Mouse (Mus musculus): Measurements from ENCODE around the gene Gcn1l1. TPM values are rescaled to one million over a fixed set of nuclear protein-coding genes. Genes with fewer than 3 reads are reported as not detected.

The Gcn1l1 gene
- total and polyA plus RNA-seq, 2 experiments from 2014 or later: 22.8 to 73.4 TPM

DNA sequence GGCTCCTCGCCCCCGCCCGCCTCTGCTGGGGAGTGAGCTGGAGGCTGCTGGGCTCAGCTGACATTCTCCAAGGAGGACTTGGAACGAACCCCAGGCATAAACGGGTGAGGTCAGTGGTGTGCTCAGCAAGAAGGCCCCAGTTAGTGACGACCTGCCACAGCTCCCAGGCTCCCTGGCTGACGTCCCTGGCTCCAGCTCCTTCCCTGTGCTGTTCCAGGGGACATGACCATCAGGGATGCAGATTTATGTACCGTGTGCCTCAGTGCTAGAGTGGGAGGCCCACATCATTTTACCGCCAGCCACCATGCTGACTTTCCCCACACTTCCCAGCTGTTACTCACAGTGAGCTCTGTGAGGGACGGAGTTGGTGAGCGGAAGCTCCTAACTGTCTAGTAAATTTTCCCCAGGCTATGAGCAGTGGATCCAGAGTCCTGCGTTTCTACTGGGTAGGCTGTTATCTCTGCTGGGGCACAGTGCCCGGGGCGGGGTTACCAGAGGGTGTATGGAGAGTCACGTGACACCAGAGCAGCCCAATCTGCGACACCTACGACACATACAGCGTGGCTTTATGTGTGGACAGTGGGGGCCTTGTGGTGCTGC, 33.3 kb upstream of the Gcn1l1 start:
- WGBS: 35% methylated on average over 18 of the region's 18 CpGs
- H3K9me3 ChIP-seq (ENCODE audit: low read length): no peaks in the 10 kb centered on the region
- H3K27ac ChIP-seq: peak overlapping the region; percentile 66
- H3K27me3 ChIP-seq (ENCODE audit: insufficient read depth, low read length): no peaks in the 10 kb centered on the region
- TF ChIP-seq CTCF (IDR thresholded peaks at IDR 0.05; ENCODE audit: low read depth): no peak
- 0 out of 2 replicates have a peak overlapping the region, but pooled peaks have one; percentile 18 for H3K4me2 ChIP-seq (ENCODE audit: low read depth, low read length)
- no peaks in the 10 kb centered on the region for H3K36me3 ChIP-seq (ENCODE audit: insufficient read depth, low read length)
- peak; percentile 78 for ATAC-seq
- H3K9ac ChIP-seq (replicated peaks; ENCODE audit: low read length): no peak overlapping the region
- no peak overlapping the region for H3K4me3 ChIP-seq (ENCODE audit: low read length)
- DNase-seq (ENCODE audit: low spot score): peak; percentile 79
- H3K4me1 ChIP-seq (ENCODE audit: insufficient read depth, low read length): peaks cover 38% of the 10 kb centered on the region

DNA sequence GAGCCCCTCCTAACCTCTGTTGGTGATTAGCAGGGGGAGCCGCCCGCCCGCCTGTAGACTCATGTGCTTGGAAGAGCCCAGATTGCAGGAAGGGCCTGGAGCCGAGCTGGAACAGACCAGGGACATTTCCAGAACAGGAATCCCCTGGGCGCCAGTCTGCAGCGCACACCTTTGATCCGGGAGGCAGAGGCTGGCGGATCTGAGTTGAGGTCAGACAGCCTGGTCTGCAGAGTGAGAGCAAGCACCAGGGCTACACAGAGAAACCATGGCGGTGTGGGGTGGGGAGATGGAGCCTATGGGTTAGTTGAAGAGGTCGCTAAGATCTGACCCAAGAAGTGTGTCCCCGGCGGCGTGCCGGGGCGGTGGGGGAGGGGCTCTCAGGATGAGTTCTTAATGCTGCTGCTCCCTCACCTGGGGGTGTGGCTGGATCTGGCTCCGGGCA, 30.7 kb upstream of the Gcn1l1 start:
- no peak for TF ChIP-seq CTCF (IDR thresholded peaks at IDR 0.05; ENCODE audit: low read depth)
- 32% methylated on average over 16 of the region's 16 CpGs for WGBS

DNA sequence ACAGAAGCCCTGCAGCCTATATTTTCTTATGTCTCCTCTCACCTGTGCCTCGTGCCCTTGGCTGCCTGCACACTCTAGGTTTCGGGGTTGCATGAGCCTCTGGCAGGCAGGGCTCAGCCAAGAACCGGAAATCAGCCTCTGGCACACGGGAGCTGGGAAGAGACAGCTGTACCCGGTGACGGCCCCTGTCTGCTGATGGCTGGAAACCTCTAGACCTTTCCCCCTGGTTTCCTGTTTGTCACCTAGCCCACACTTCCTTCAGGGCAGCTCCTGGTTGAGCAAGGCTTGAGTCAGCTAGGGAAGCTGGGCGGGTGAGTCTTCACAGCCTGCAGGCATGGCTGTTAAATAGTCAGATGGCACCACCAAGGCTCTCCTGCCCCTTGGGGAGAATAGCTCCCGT, 30.2 kb upstream of the Gcn1l1 start:
- Histone ChIP-seq H3K4me3 (ENCODE audit: low read length) (no peak overlapping the region), H3K36me3 (ENCODE audit: insufficient read depth, low read length) (no peaks in the 10 kb centered on the region), H3K4me1 (ENCODE audit: insufficient read depth, low read length) (peaks cover 32% of the 10 kb centered on the region), H3K9ac (replicated peaks; ENCODE audit: low read length) (no peak overlapping the region), H3K9me3 (ENCODE audit: low read length) (no peaks in the 10 kb centered on the region), H3K27me3 (ENCODE audit: insufficient read depth, low read length) (no peaks in the 10 kb centered on the region), H3K27ac (no peak overlapping the region; the same call in 1 of the 2 replicates), H3K4me2 (ENCODE audit: low read depth, low read length) (no peak overlapping the region)
- no peak for TF ChIP-seq CTCF (IDR thresholded peaks at IDR 0.05; ENCODE audit: low read depth)
- WGBS: 65% methylated on average over 8 of the region's 8 CpGs
- DNase-seq (ENCODE audit: low spot score) (no peak), ATAC-seq (no peak)

More for the DNA sequence above, 30.7 kb upstream of the Gcn1l1 start:
- no peaks in the 10 kb centered on the region for H3K36me3 ChIP-seq (ENCODE audit: insufficient read depth, low read length)
- H3K4me2 ChIP-seq (ENCODE audit: low read depth, low read length): no peak overlapping the region
- DNase-seq (ENCODE audit: low spot score): no peak
- H3K4me3 ChIP-seq (ENCODE audit: low read length): no peak overlapping the region
- ATAC-seq: no peak
- no peak overlapping the region for H3K9ac ChIP-seq (replicated peaks; ENCODE audit: low read length)
- no peak overlapping the region for H3K27ac ChIP-seq
- peaks cover 36% of the 10 kb centered on the region for H3K4me1 ChIP-seq (ENCODE audit: insufficient read depth, low read length)
- H3K9me3 ChIP-seq (ENCODE audit: low read length): no peaks in the 10 kb centered on the region
- H3K27me3 ChIP-seq (ENCODE audit: insufficient read depth, low read length): no peaks in the 10 kb centered on the region

DNA sequence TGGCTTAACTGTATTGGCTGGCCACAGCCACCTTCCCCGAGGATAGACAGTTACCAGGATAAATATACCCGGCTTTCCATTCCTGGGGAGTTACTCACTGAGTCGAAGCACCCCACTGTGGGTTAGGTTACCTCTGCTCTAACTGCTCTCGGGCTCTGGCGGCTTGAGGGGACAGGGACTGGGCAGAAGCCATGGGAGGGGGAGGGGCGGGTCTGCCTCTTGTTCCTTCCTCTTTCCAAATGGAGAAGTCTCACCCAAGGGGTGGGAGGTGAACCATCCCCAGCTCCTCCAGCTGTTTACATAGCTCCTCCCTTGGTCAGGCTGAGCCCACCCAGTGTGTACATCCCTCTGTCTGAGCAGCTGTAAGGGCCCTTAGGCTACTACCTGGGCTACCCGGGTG, 29.4 kb upstream of the Gcn1l1 start:
- no peak for DNase-seq (ENCODE audit: low spot score)
- WGBS: 49% methylated on average over 7 of the region's 7 CpGs
- Histone ChIP-seq H3K4me2 (ENCODE audit: low read depth, low read length) (no peak overlapping the region), H3K36me3 (ENCODE audit: insufficient read depth, low read length) (no peaks in the 10 kb centered on the region), H3K4me1 (ENCODE audit: insufficient read depth, low read length) (peaks cover 24% of the 10 kb centered on the region), H3K27me3 (ENCODE audit: insufficient read depth, low read length) (no peaks in the 10 kb centered on the region), H3K9ac (replicated peaks; ENCODE audit: low read length) (no peak overlapping the region), H3K4me3 (ENCODE audit: low read length) (no peak overlapping the region), H3K9me3 (ENCODE audit: low read length) (no peaks in the 10 kb centered on the region), H3K27ac (no peak overlapping the region)
- no peak for ATAC-seq
- no peak for TF ChIP-seq CTCF (IDR thresholded peaks at IDR 0.05; ENCODE audit: low read depth)

DNA sequence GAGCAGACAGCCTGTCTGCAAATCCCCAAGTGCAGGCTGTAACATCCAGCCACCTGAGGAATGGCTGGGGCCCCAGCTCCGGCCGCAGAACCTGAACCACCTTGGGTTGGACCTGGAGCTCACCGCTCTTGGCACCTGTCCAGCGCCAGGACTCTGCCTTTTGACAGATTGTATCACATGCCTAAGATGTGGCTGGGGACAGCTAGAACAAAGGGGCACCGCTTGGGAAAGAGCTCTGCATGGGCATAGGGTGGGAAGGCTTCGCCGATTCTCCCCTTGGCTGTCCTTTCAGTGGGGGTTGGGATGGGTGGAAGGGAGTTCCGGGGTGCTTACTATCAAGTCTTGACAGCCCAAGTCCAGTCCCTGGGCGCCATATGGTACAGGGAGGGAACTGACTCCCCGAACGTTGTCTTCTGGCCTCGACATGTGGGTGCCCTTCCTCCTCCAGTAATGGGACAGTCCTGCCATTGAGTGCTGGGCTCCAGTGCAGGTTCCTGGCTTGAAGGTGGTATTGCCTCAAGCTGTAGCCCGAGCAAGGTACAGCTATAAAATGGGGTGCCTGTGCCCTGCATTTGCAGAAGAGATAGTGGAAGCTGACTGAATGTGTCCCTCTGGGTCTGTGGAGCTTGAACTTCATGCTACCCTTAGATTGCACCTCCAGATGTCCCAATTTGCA, 26.9 kb upstream of the Gcn1l1 start:
- Histone ChIP-seq H3K9me3 (ENCODE audit: low read length) (no peaks in the 10 kb centered on the region), H3K4me1 (ENCODE audit: insufficient read depth, low read length) (peaks cover 5% of the 10 kb centered on the region), H3K36me3 (ENCODE audit: insufficient read depth, low read length) (no peaks in the 10 kb centered on the region), H3K4me2 (ENCODE audit: low read depth, low read length) (peak overlapping the region; percentile 21; the same call in 1 of the 2 replicates), H3K27me3 (ENCODE audit: insufficient read depth, low read length) (no peaks in the 10 kb centered on the region), H3K9ac (replicated peaks; ENCODE audit: low read length) (no peak overlapping the region), H3K4me3 (ENCODE audit: low read length) (no peak overlapping the region), H3K27ac (peak overlapping the region; percentile 41; the same call in 1 of the 2 replicates)
- DNase-seq (ENCODE audit: low spot score) (no peak), ATAC-seq (no peak)
- WGBS: 52% methylated on average over 13 of the region's 13 CpGs
- TF ChIP-seq CTCF (IDR thresholded peaks at IDR 0.05; ENCODE audit: low read depth): no peak

DNA sequence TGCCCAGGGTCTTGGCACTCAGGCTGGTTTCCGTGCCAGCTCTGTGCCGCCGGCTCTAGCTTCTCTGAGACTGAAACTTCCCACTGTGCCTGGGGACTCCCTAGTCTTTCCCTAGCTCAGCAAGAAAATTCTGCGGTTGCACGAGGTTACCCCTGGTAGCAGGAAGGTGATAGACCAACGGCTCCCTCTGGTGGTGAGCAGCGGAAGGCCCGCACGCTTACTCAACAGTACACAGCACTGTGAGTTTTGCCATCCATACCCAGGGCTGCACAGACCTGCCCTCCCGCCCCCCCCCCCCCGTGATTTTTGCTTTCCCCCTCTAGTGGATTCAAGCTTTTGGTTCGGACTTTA, 26.4 kb upstream of the Gcn1l1 start:
- Histone ChIP-seq H3K4me3 (ENCODE audit: low read length) (no peak overlapping the region), H3K4me1 (ENCODE audit: insufficient read depth, low read length) (peaks cover 10% of the 10 kb centered on the region), H3K4me2 (ENCODE audit: low read depth, low read length) (0 out of 2 replicates have a peak overlapping the region, but pooled peaks have one; percentile 21), H3K9me3 (ENCODE audit: low read length) (no peaks in the 10 kb centered on the region), H3K27me3 (ENCODE audit: insufficient read depth, low read length) (no peaks in the 10 kb centered on the region), H3K36me3 (ENCODE audit: insufficient read depth, low read length) (no peaks in the 10 kb centered on the region), H3K27ac (peak overlapping the region; percentile 41; the same call in 1 of the 2 replicates), H3K9ac (replicated peaks; ENCODE audit: low read length) (no peak overlapping the region)
- DNase-seq (ENCODE audit: low spot score) (peak; percentile 95), ATAC-seq (peak; percentile 92)
- under 1% methylated on average over 12 of the region's 12 CpGs for WGBS
- TF ChIP-seq CTCF (IDR thresholded peaks at IDR 0.05; ENCODE audit: low read depth): peak; percentile 92
